Mouse (Mus musculus) megakaryocyte-erythroid progenitor cell, adult 5 weeks (primary cell): ENCODE results near the gene Il10. TPM values are rescaled to one million over a fixed set of nuclear protein-coding genes. Genes with fewer than 3 reads are reported as not detected.

ENCODE experiments used
- polyA plus RNA-seq: library from polyadenylated mRNA; stranded (reverse); fragments of >175 nt; gene quantifications from 2 replicates; pipeline ENCODE4 v1.2.3, GENCODE M21; 2012

Gene Il10
- not detected in 2 replicates for polyA plus RNA-seq

GRCm38 (mm10) chr1:131019492-131020098 is at the start of gene Il10:
TSS of gene Il10 (plus strand) at chr1:131019845.

Other genes starting within 250 kb of the Il10 start
- not detected in 2 replicates for gene Fcamr, start 218.9 kb upstream of the Il10 start, polyA plus RNA-seq
- not detected in 2 replicates for gene Pigr, start 193.2 kb upstream of the Il10 start, polyA plus RNA-seq
- gene Fcmr, start 154.2 kb upstream of the Il10 start, polyA plus RNA-seq = 0.57 and 6.6 TPM in 2 replicates
- not detected in 2 replicates for gene Il24, start 132.4 kb upstream of the Il10 start, polyA plus RNA-seq
- not detected in 2 replicates for gene Il20, start 108.4 kb upstream of the Il10 start, polyA plus RNA-seq
- gene Il19, start 79.7 kb upstream of the Il10 start, polyA plus RNA-seq = not detected in 2 replicates
- 313 and 344 TPM in 2 replicates for gene Mapkapk2, start 78.0 kb downstream of the Il10 start, polyA plus RNA-seq
- gene Dyrk3, start 118.5 kb downstream of the Il10 start, polyA plus RNA-seq = 13.4 and 24.3 TPM in 2 replicates
- gene Eif2d, start 133.3 kb downstream of the Il10 start, polyA plus RNA-seq = 19.7 and 20.1 TPM in 2 replicates
- 12.6 and 14.1 TPM in 2 replicates for gene Rassf5, start 225.4 kb downstream of the Il10 start, polyA plus RNA-seq